Mouse (Mus musculus): Measurements from ENCODE around the gene Zfp618.
A peak's percentile ranks its signal among the peaks of the same experiment; 100 is the strongest.

Zfp618 gene

GRCm38 (mm10) chr4:62999916-63000315, 34.5 kb downstream of the Zfp618 start:
- DNase-seq: no peak

- no peak for DNase-seq
Observed at GRCm38 (mm10) chr4:63000316-63001055, 35.1 kb downstream of the Zfp618 start.

- DNase-seq: no peak
Observed at GRCm38 (mm10) chr4:63002386-63002785, 37.0 kb downstream of the Zfp618 start.

DNA sequence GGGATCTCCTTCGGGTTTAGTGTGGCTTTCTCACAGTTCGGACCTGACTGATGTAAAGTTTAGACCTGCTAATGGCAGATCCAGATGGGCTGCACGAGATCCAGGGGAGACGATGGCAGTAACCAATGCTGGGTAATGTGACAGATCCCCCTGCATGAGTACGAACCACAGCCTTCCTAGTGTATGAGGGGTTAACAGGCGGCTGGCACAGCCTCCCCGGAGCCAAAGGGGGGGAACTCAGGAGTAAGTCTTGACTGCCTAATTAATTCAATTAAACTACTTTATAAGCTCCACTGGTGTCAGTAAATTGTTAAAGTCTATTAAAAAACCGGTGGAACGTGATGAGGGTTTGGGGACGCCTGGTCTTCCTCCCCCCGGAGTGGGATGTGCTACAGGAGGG, 39.1 kb downstream of the Zfp618 start:
- DNase-seq: no peak

DNA sequence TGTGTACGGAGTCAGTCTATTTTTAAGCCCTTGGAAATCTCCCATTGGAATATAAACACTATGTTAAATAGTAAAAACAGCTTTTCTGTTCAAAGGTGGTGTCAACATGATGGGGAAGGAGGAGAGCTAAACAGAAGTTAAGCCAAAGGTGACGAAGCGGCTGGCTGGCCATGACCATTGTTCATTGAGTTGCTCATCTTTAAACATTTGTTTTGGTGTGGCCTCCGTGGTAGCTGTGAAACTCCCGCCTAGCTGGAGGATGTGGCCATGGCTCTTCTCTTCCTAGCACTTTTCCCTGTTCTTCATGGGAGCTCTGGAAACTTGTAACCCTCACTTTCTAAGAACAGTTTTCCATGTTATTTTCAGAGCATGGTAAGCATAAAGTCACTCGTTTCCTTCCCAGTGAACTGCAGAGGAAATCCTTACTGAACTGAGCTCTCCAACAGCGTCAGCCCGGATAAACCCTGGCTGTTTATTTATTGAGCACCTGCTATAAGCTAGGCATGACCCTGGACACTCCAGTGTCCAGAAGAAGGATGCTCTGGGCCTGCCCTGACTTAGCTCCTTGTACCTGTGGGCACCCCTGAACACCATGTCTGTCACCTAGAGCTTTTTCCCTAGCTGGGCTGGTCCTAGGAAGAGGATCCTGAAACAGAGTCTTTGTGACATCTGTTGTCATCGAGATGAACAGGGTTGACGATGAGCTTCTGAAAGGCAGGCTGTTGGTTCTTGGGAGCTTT, 40.2 kb downstream of the Zfp618 start:
- no peak for DNase-seq

GRCm38 (mm10) chr4:63006198-63007155, 41.1 kb downstream of the Zfp618 start:
- no peak for DNase-seq

GRCm38 (mm10) chr4:63008206-63008605, 42.8 kb downstream of the Zfp618 start:
- DNase-seq: no peak

- DNase-seq: no peak
Observed at GRCm38 (mm10) chr4:63008822-63009221, 43.4 kb downstream of the Zfp618 start.

- DNase-seq: no peak
Observed at GRCm38 (mm10) chr4:63009821-63010220, 44.4 kb downstream of the Zfp618 start.

DNA sequence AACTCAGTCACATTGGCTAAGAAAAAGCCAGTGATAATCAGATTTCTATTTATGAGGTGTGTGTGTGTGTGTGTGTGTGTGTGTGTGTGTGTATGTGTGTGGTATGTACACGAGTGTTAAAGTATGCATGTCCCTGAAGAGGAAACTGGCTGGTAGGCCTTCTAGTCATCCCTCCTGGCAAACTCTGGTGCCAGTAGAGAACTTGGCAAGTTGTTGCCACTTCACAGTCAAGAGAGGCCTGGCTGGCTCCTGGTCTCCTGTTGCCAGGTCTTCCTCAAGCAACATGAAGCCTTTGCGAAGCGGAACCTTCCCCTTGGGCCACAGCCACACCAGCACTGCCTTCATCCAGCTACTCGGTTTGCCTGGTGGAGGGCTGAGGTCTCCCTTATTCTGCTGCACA, 44.9 kb downstream of the Zfp618 start:
- peak; percentile 28 for DNase-seq

DNA sequence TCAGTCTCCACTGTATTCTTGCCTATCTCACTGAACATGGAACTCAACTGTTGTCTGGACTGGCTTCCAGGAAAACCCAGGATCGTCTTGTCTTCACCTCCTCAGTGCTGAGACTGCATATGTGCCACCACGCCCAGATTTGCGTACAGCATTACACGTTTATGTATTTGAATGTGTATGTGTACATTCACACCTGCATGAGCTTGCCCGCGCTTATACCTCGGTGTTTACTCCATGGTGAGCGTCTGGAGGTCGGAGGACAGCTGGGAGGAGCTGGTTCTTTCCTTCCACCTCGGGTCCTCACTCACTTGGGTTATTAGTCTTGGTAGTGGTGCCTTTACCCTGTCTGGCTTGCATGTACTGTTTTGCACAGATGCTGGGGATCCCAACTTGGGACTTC, 53.2 kb downstream of the Zfp618 start:
- DNase-seq: no peak

- DNase-seq: no peak
Observed at GRCm38 (mm10) chr4:63019428-63019858, 54.1 kb downstream of the Zfp618 start.

GRCm38 (mm10) chr4:63021034-63021700, 55.8 kb downstream of the Zfp618 start:
- DNase-seq: no peak

- DNase-seq: no peak
Observed at GRCm38 (mm10) chr4:63023465-63023864, 58.1 kb downstream of the Zfp618 start.

GRCm38 (mm10) chr4:63024098-63024497, 58.7 kb downstream of the Zfp618 start:
- no peak for DNase-seq

GRCm38 (mm10) chr4:63024734-63025256, 59.4 kb downstream of the Zfp618 start:
- DNase-seq: no peak

GRCm38 (mm10) chr4:63025306-63025705, 59.9 kb downstream of the Zfp618 start:
- no peak for DNase-seq

GRCm38 (mm10) chr4:63026286-63026685, 60.9 kb downstream of the Zfp618 start:
- no peak for DNase-seq

DNA sequence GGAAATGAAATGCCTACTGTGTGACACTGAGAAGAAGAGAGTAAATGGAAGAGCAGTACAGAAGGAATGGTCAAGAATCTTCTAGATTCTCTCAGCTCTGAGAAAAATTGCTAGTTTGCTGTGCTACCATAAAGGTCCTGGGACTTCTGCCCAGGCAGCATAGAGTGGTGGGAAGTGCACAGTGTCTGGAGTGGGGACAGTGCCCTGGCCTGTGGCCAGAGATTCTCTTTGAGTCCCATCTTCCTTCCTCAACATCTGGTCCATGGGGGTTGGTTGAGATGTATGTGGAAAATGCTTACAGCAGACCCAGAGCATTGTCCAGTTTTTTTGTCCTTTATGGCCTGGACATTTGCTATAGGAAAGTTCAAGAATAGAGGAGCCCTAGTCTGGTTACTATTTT, 62.1 kb downstream of the Zfp618 start:
- DNase-seq: no peak

- DNase-seq: no peak
Observed at GRCm38 (mm10) chr4:63030157-63030556, 64.8 kb downstream of the Zfp618 start.

DNA sequence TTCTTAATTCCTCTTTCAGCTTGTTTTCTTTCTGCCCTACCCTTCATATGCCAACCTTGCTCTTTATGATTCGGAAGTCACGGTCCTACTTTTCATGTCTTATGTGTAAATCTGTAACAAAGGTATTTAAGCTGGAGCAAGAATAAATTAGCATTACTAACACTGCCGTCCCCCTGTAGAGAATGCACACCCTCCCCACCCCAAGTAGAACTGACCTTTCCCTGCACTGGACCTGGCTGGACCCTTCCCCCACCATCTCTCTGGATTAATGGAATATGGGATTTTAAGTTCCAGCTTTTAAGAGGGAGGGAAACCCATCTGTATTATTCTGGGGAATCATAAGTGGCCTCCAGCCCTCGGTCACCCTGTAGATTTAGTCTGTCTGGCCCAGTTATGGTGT, 65.9 kb downstream of the Zfp618 start:
- DNase-seq: no peak

- no peak for DNase-seq
Observed at GRCm38 (mm10) chr4:63032581-63033006, 67.2 kb downstream of the Zfp618 start.

Measured in cerebellum, adult 11-12 months (tissue).